Mouse (Mus musculus) kidney, embryonic 15.5 days (tissue): Measurements from ENCODE around the gene Cox17. TPM values are rescaled to one million over a fixed set of nuclear protein-coding genes. Genes with fewer than 3 reads are reported as not detected.

ENCODE experiments used
- ATAC-seq: fragments of 200-750 bp; cut with Nextera tagmentation; replicated peaks from 2 replicates; pipeline ENCODE4 v1.8.0; 2017; ENCODE audit warnings: moderate TSS enrichment; ENCODE audit not compliant: low FRiP score
- H3K27ac ChIP-seq: fragments of 300-500 bp; sonication (generic); 2 replicates; pipeline ENCODE4 v1.5.1; 2015; ENCODE audit warnings: mild to moderate bottlenecking, inconsistent platforms
- H3K27me3 ChIP-seq: fragments of 300-500 bp; sonication (generic); 2 replicates; pipeline ENCODE4 v1.6.1; 2015; ENCODE audit warnings: inconsistent platforms
- H3K36me3 ChIP-seq: fragments of 300-500 bp; sonication (generic); 2 replicates; pipeline ENCODE4 v1.6.1; 2015; ENCODE audit warnings: inconsistent platforms
- H3K4me1 ChIP-seq: fragments of 300-500 bp; sonication (generic); 2 replicates; pipeline ENCODE4 v1.6.1; 2015; ENCODE audit warnings: inconsistent platforms
- H3K4me2 ChIP-seq: fragments of 300-500 bp; sonication (generic); 2 replicates; pipeline ENCODE4 v1.6.1; 2015; ENCODE audit warnings: moderate library complexity, mild to moderate bottlenecking, inconsistent platforms
- H3K4me3 ChIP-seq: fragments of 300-500 bp; sonication (generic); replicated peaks from 2 replicates; pipeline ENCODE4 v1.5.1; 2015; ENCODE audit warnings: mild to moderate bottlenecking, inconsistent platforms
- H3K9ac ChIP-seq: fragments of 300-500 bp; sonication (generic); 2 replicates; pipeline ENCODE4 v1.6.1; 2015; ENCODE audit warnings: mild to moderate bottlenecking, inconsistent platforms
- H3K9me3 ChIP-seq: fragments of 300-500 bp; sonication (generic); replicated peaks from 2 replicates; pipeline ENCODE4 v1.6.1; 2016; ENCODE audit warnings: inconsistent platforms
- WGBS: fragments of 180-500 bp; shearing (Covaris S2); methylation state at CpG from one replicate; pipeline ENCODE4 v1.1.7; 2015; ENCODE audit warnings: mixed read lengths; 5-methylcytosine and 5-hydroxymethylcytosine counted together
- polyA plus RNA-seq: library from polyadenylated mRNA; unstranded; fragments of >200 nt; fragmentation: Nextera tagmentation; extraction: Ambion mirVana; gene quantifications from 2 replicates; pipeline ENCODE4 v1.2.1, GENCODE M21; 2015

The Cox17 gene
- polyA plus RNA-seq, 1 experiment from 2014 or later, result 167 TPM

- Histone ChIP-seq H3K27me3 (no peaks in the 10 kb centered on the region), H3K4me2 (peak overlapping the region; percentile 37; the same call in 1 of the 2 replicates), H3K9ac (no peak overlapping the region), H3K4me3 (no peak overlapping the region; the same call in 1 of the 2 replicates), H3K36me3 (no peaks in the 10 kb centered on the region), H3K27ac (no peak overlapping the region), H3K4me1 (peaks cover 16% of the 10 kb centered on the region; the same call in 1 of the 2 replicates), H3K9me3 (no peaks in the 10 kb centered on the region)
- no peak for ATAC-seq
- 81% methylated on average over 10 of the region's 10 CpGs for whole genome bisulfite sequencing
Measured at GRCm38 (mm10) chr16:38374379-38375140, 27.8 kb downstream of the Cox17 start.

- Histone ChIP-seq H3K9ac (no peak overlapping the region), H3K4me1 (peaks cover 16% of the 10 kb centered on the region; the same call in 1 of the 2 replicates), H3K36me3 (no peaks in the 10 kb centered on the region), H3K4me2 (no peak overlapping the region), H3K27me3 (no peaks in the 10 kb centered on the region), H3K27ac (no peak overlapping the region), H3K9me3 (no peaks in the 10 kb centered on the region), H3K4me3 (no peak overlapping the region)
- 78% methylated on average over 7 of the region's 7 CpGs for WGBS
- ATAC-seq, result no peak
Measured at GRCm38 (mm10) chr16:38375182-38375581, 28.4 kb downstream of the Cox17 start.

- Histone ChIP-seq H3K27me3 (no peaks in the 10 kb centered on the region), H3K36me3 (no peaks in the 10 kb centered on the region), H3K4me1 (peaks cover 16% of the 10 kb centered on the region; the same call in 1 of the 2 replicates), H3K9ac (peak overlapping the region; percentile 33; the same call in 1 of the 2 replicates), H3K4me2 (peak overlapping the region; percentile 55), H3K27ac (peak overlapping the region; percentile 70), H3K9me3 (no peaks in the 10 kb centered on the region), H3K4me3 (peak overlapping the region; percentile 32)
- WGBS, result 40% methylated on average over 17 of the region's 17 CpGs
- ATAC-seq, result peak; percentile 74
Measured at GRCm38 (mm10) chr16:38376163-38376840, 29.5 kb downstream of the Cox17 start.

- Histone ChIP-seq H3K27ac (peak overlapping the region; percentile 70), H3K4me3 (peak overlapping the region; percentile 32), H3K9me3 (no peaks in the 10 kb centered on the region), H3K36me3 (no peaks in the 10 kb centered on the region), H3K4me1 (peaks cover 16% of the 10 kb centered on the region; the same call in 1 of the 2 replicates), H3K4me2 (peak overlapping the region; percentile 55), H3K27me3 (no peaks in the 10 kb centered on the region), H3K9ac (peak overlapping the region; percentile 33; the same call in 1 of the 2 replicates)
- 52% methylated on average over 8 of the region's 8 CpGs for WGBS
- ATAC-seq, result peak; percentile 28
Measured at GRCm38 (mm10) chr16:38376841-38377249, 30.1 kb downstream of the Cox17 start.

- H3K27me3 ChIP-seq, result no peaks in the 10 kb centered on the region
Measured at GRCm38 (mm10) chr16:38377546-38377945, 30.8 kb downstream of the Cox17 start.

GRCm38 (mm10) chr16:38378591-38378990 lies 31.8 kb downstream of the Cox17 start:
- Histone ChIP-seq H3K27me3 (no peaks in the 10 kb centered on the region), H3K27ac (no peak overlapping the region), H3K9ac (no peak overlapping the region), H3K4me2 (no peak overlapping the region), H3K4me3 (no peak overlapping the region), H3K4me1 (peaks cover 16% of the 10 kb centered on the region; the same call in 1 of the 2 replicates), H3K36me3 (no peaks in the 10 kb centered on the region), H3K9me3 (no peaks in the 10 kb centered on the region)
- no peak for ATAC-seq
- 62% methylated on average over 6 of the region's 6 CpGs for WGBS

More at GRCm38 (mm10) chr16:38377546-38377945, 30.8 kb downstream of the Cox17 start:
- 74% methylated on average over 6 of the region's 6 CpGs for WGBS
- Histone ChIP-seq H3K4me2 (no peak overlapping the region), H3K4me1 (peaks cover 16% of the 10 kb centered on the region; the same call in 1 of the 2 replicates), H3K9me3 (no peaks in the 10 kb centered on the region), H3K27ac (no peak overlapping the region), H3K9ac (no peak overlapping the region), H3K4me3 (no peak overlapping the region), H3K36me3 (no peaks in the 10 kb centered on the region)
- no peak for ATAC-seq

GRCm38 (mm10) chr16:38379088-38379487 lies 32.3 kb downstream of the Cox17 start:
- H3K9ac ChIP-seq, result no peak overlapping the region
- H3K27ac ChIP-seq, result no peak overlapping the region
- WGBS, result 24% methylated on average over 6 of the region's 6 CpGs
- H3K36me3 ChIP-seq, result no peaks in the 10 kb centered on the region
- ATAC-seq, result no peak
- H3K27me3 ChIP-seq, result no peaks in the 10 kb centered on the region
- no peak overlapping the region for H3K4me2 ChIP-seq
- no peaks in the 10 kb centered on the region for H3K9me3 ChIP-seq
- H3K4me1 ChIP-seq, result peaks cover 16% of the 10 kb centered on the region; the same call in 1 of the 2 replicates
- no peak overlapping the region for H3K4me3 ChIP-seq

GRCm38 (mm10) chr16:38379493-38379892 lies 32.7 kb downstream of the Cox17 start:
- no peaks in the 10 kb centered on the region for H3K36me3 ChIP-seq
- no peak for ATAC-seq
- peaks cover 16% of the 10 kb centered on the region; the same call in 1 of the 2 replicates for H3K4me1 ChIP-seq
- H3K4me2 ChIP-seq, result no peak overlapping the region
- 17% methylated on average over 3 of the region's 3 CpGs for WGBS
- H3K27ac ChIP-seq, result no peak overlapping the region
- H3K9ac ChIP-seq, result no peak overlapping the region
- no peaks in the 10 kb centered on the region for H3K27me3 ChIP-seq
- H3K4me3 ChIP-seq, result no peak overlapping the region
- H3K9me3 ChIP-seq, result no peaks in the 10 kb centered on the region

GRCm38 (mm10) chr16:38379926-38380325 lies 33.1 kb downstream of the Cox17 start:
- Histone ChIP-seq H3K9me3 (no peaks in the 10 kb centered on the region), H3K27ac (no peak overlapping the region), H3K4me1 (peaks cover 16% of the 10 kb centered on the region; the same call in 1 of the 2 replicates), H3K4me2 (no peak overlapping the region), H3K36me3 (no peaks in the 10 kb centered on the region), H3K4me3 (no peak overlapping the region), H3K9ac (no peak overlapping the region), H3K27me3 (no peaks in the 10 kb centered on the region)
- no peak for ATAC-seq
- 93% methylated on average over 3 of the region's 3 CpGs for WGBS

GRCm38 (mm10) chr16:38383683-38384082 lies 36.9 kb downstream of the Cox17 start:
- no peaks in the 10 kb centered on the region for H3K36me3 ChIP-seq
- no peak overlapping the region for H3K27ac ChIP-seq
- H3K4me2 ChIP-seq, result no peak overlapping the region
- H3K9ac ChIP-seq, result no peak overlapping the region
- no peak for ATAC-seq
- no peak overlapping the region for H3K4me3 ChIP-seq
- 92% methylated on average over 2 of the region's 2 CpGs for WGBS
- H3K4me1 ChIP-seq, result 0 out of 2 replicates have a peak, but pooled peaks cover 5% of the 10 kb centered on the region
- H3K9me3 ChIP-seq, result no peaks in the 10 kb centered on the region
- H3K27me3 ChIP-seq, result no peaks in the 10 kb centered on the region

- whole genome bisulfite sequencing, result 86% methylated on average over 6 of the region's 6 CpGs
- H3K27me3 ChIP-seq, result no peaks in the 10 kb centered on the region
- no peak overlapping the region for H3K4me3 ChIP-seq
- H3K9me3 ChIP-seq, result no peaks in the 10 kb centered on the region
- H3K27ac ChIP-seq, result no peak overlapping the region
- ATAC-seq, result no peak
- no peaks in the 10 kb centered on the region for H3K4me1 ChIP-seq
- no peaks in the 10 kb centered on the region for H3K36me3 ChIP-seq
- no peak overlapping the region for H3K9ac ChIP-seq
- H3K4me2 ChIP-seq, result no peak overlapping the region
Measured at GRCm38 (mm10) chr16:38385184-38385634, 38.4 kb downstream of the Cox17 start.

- ATAC-seq, result no peak
- Histone ChIP-seq H3K36me3 (no peaks in the 10 kb centered on the region), H3K9ac (no peak overlapping the region), H3K4me3 (no peak overlapping the region), H3K4me1 (no peaks in the 10 kb centered on the region), H3K27me3 (no peaks in the 10 kb centered on the region), H3K4me2 (no peak overlapping the region), H3K27ac (no peak overlapping the region), H3K9me3 (no peaks in the 10 kb centered on the region)
- WGBS, result 95% methylated on average over 4 of the region's 4 CpGs
Measured at GRCm38 (mm10) chr16:38385700-38386099, 38.9 kb downstream of the Cox17 start.
